Mouse (Mus musculus) splenic B cell, adult 2 months (primary cell): ENCODE data around the gene Lhx8.

Experiments used
- DNase-seq: peaks from one replicate; pipeline ENCODE4 v3.0.0-alpha.2; 2011; ENCODE audit warnings: low read depth, low spot score
- H3K27me3 ChIP-seq: 2 replicates; pipeline ENCODE4 v1.6.1; 2012; ENCODE audit warnings: mild to moderate bottlenecking, low read length, moderate library complexity, mixed read lengths; ENCODE audit not compliant: control insufficient read depth, poor library complexity, insufficient read depth, severe bottlenecking
- H3K36me3 ChIP-seq: 2 replicates; pipeline ENCODE4 v1.6.1; 2012; ENCODE audit warnings: mild to moderate bottlenecking, low read length, moderate library complexity, mixed read lengths; ENCODE audit not compliant: control insufficient read depth, poor library complexity, insufficient read depth, severe bottlenecking

Lhx8 gene

GRCm38 (mm10) chr3:154330181-154331002, at the start of gene Lhx8:
Lhx8 (minus strand) TSS chr3:154330659.
- no peak for DNase-seq
- Histone ChIP-seq H3K36me3 (no peaks in the 10 kb centered on the region), H3K27me3 (no peaks in the 10 kb centered on the region; the same call in 1 of the 2 replicates)

DNA sequence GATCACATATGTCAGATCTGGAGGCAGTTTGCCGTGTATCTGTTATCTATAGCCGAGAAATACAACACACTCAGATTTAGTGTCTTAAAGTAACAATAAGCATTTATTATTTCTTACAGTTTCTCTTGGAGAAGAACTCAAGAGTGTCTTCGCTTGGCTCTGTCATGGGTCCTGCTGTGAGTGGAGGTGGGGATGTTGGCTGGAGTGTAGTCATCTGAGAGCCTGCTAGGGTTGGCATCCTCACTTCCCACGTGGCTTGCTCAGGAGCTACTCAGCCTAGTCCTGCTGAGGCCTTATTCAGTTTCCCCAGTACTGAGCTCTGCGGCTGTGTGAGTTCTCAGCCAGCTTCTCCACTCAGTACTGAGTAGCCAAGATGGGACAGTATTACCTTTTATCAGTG, 43.1 kb upstream of the Lhx8 start:
- Histone ChIP-seq H3K27me3 (no peaks in the 10 kb centered on the region), H3K36me3 (no peaks in the 10 kb centered on the region)
- no peak for DNase-seq

DNA sequence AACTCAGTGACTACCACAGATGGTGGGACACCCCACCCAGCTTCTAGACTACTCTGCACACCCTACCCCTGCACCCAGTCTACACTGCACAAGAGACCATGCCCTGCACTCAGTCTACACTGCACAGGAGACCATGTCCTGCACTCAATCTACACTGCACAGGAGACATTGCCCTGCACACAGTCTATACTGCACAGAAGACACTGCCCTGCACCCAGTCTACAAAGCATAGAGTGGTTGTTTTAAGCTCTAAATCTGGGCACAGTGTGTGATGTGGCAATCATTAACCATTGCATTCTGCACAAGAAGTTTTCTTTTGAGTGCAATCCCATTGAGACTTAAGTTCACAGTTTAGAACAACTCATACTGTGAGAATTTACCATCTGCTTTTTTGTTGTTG, 42.2 kb upstream of the Lhx8 start:
- no peak for DNase-seq
- no peaks in the 10 kb centered on the region for H3K36me3 ChIP-seq
- no peaks in the 10 kb centered on the region for H3K27me3 ChIP-seq

- Histone ChIP-seq H3K27me3 (no peaks in the 10 kb centered on the region), H3K36me3 (no peaks in the 10 kb centered on the region)
- no peak for DNase-seq
These were observed 36.9 kb upstream of the Lhx8 start for GRCm38 (mm10) chr3:154367327-154367726.

- Histone ChIP-seq H3K27me3 (no peaks in the 10 kb centered on the region), H3K36me3 (no peaks in the 10 kb centered on the region)
- no peak for DNase-seq
These were observed 34.2 kb upstream of the Lhx8 start for GRCm38 (mm10) chr3:154364604-154365209.

DNA sequence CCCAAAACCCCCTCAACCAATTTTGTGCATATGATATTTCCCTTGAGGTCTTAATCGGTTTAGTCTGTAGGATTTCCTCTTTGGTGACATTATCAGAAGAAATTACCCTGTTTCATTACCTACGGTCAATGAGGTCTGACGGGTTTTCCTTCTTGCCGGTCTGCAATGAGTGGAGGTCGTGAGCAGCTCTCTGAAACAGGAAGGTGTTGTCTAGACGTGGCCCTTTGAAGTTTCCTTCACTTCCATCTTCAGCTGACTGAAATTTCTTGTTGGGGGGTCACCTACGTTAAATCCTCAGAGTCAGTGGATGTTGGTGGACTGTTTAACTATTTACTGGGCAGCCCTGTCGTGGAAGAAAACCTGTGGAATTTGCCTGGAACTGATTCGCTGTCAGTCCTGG, 33.0 kb upstream of the Lhx8 start:
- Histone ChIP-seq H3K36me3 (no peaks in the 10 kb centered on the region), H3K27me3 (no peaks in the 10 kb centered on the region)
- no peak for DNase-seq

DNA sequence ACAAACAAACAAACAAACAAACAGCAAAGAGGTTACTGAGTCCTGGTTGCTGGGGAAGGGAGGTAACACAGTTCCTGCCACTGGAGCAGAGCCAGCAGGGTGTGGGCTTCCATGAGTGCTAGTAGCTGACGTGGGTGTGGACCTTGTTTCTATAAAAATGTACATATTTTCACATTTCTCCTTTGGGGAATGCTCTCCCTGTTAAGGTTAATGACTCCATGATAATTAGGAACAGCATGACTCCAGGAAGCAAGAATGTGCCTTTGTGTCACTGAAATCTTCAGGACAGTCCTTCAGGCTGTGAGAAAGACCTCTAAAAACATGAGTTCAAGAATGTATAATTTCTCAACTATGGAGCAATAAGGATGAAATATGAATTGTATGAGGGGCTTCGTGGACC, 28.8 kb upstream of the Lhx8 start:
- no peaks in the 10 kb centered on the region for H3K36me3 ChIP-seq
- DNase-seq, result no peak
- H3K27me3 ChIP-seq, result no peaks in the 10 kb centered on the region

DNA sequence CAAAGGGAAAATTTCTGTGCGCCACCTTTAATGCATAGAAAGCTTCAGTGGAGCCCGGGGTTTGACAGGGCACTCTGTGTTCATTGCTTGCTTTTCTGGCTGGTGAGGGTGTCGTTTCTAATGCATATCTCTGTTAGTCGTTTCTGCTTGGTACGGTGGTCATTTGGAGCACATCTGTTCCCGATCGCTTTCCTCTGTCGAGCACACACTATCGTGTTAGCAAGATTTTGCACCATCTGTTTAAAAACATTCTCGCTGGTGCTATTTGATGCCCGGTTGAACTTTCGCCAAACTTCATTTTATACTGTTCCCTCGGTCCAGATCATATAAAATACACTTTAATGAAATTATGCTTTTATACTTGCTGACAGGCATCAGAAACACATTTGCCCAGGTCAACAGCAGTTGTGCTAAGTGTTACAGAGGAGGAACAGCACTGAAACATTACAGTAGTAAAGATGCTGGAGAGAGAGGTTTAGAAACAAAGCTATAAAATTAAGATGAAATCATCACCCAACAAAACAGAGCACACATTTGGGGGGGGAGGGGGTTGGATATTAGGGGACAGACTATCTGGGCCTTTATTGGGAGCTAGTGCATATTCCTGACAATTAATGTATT, 9.9 kb upstream of the Lhx8 start:
- no peaks in the 10 kb centered on the region for H3K27me3 ChIP-seq
- no peaks in the 10 kb centered on the region for H3K36me3 ChIP-seq
- DNase-seq, result no peak

DNA sequence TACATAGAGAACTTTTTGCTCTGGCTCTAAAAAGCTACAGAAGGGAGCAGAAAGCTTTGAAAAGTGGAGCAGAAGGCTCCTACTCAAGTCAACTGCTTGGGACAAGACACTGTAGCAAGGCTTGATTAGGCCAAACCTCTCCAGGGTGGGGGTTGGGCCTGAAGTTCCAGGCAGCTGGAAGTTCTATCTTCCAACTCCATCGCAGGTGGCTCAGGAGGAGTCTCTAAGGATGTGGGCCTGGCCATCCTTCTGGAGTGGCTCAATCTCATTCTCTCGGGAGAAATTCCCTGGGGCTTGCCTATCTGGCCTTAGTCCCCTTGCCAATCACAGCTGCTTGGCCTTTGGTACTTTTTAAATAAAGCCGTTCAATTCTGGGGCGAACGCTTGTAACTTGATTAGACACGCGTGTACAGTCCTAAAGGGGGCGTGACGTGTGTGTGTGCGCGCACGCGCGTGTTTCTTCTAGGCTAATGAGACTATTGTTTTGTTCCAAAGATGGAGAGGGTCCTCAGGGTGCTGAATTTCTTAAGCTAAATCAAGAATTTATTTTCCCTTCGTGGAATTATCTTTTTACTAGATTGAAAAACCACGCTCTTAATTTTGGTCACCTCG, 9.3 kb upstream of the Lhx8 start:
- no peaks in the 10 kb centered on the region for H3K27me3 ChIP-seq
- no peaks in the 10 kb centered on the region for H3K36me3 ChIP-seq
- DNase-seq, result no peak

- no peak for DNase-seq
- H3K36me3 ChIP-seq, result no peaks in the 10 kb centered on the region
- no peaks in the 10 kb centered on the region for H3K27me3 ChIP-seq
These were observed 4.3 kb upstream of the Lhx8 start for GRCm38 (mm10) chr3:154334806-154335205.

DNA sequence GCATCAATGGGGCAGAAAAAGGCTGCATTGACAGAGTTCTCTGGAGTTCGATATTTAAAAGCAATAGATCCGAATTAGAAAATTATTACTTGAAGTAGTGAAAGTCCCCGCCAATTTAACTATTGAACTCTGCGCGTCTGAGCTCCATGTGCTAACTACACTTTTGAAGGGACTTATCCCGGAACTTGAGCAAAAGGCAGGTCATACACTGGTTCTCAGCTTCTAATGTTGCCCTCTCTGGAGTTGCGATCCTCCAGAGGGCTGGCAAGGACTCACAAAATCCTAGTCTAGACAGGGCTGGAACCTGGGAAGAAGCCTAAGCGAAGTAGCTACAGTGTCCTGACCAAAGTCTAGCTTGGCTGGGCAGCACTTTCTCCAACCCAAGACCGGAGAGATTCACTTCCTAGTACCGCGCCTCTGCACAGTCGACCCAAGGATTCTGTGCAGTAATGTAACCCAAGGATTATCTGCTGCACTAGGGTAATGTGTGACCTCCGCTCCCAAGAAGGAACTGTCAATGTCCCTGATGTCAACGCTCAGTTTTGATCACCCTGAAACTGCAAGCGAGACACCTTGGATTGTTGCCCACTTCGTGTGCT, 3.0 kb upstream of the Lhx8 start:
- no peaks in the 10 kb centered on the region for H3K36me3 ChIP-seq
- DNase-seq, result no peak
- H3K27me3 ChIP-seq, result no peaks in the 10 kb centered on the region; the same call in 1 of the 2 replicates

- H3K36me3 ChIP-seq, result no peaks in the 10 kb centered on the region
- no peak for DNase-seq
- H3K27me3 ChIP-seq, result no peaks in the 10 kb centered on the region; the same call in 1 of the 2 replicates
These were observed 2.5 kb upstream of the Lhx8 start for GRCm38 (mm10) chr3:154332941-154333340.

DNA sequence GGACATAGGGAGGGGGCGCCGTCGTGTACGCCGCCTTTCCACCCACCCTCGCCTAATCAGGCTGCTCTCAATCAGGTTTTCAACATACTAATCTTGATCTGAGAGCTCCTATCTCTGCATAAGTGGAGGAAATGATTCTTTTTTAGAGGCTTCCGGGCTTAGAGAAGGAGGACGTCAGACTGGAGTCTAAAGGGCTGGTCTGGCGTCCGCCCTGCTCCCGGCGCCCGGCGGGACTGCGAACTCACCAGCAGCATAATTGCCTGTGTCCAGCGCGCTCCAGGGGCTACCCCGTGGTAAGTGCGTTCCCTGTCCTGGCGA, 1.7 kb upstream of the Lhx8 start:
- DNase-seq, result no peak
- no peaks in the 10 kb centered on the region for H3K36me3 ChIP-seq

GRCm38 (mm10) chr3:154331506-154332212, 1.2 kb upstream of the Lhx8 start:
- Histone ChIP-seq H3K27me3 (no peaks in the 10 kb centered on the region; the same call in 1 of the 2 replicates), H3K36me3 (no peaks in the 10 kb centered on the region)
- DNase-seq, result no peak

More for the DNA sequence above, 1.7 kb upstream of the Lhx8 start:
- no peaks in the 10 kb centered on the region; the same call in 1 of the 2 replicates for H3K27me3 ChIP-seq
